Mouse (Mus musculus): Measurements from ENCODE around the gene Zfp526.

Gene Zfp526

DNA sequence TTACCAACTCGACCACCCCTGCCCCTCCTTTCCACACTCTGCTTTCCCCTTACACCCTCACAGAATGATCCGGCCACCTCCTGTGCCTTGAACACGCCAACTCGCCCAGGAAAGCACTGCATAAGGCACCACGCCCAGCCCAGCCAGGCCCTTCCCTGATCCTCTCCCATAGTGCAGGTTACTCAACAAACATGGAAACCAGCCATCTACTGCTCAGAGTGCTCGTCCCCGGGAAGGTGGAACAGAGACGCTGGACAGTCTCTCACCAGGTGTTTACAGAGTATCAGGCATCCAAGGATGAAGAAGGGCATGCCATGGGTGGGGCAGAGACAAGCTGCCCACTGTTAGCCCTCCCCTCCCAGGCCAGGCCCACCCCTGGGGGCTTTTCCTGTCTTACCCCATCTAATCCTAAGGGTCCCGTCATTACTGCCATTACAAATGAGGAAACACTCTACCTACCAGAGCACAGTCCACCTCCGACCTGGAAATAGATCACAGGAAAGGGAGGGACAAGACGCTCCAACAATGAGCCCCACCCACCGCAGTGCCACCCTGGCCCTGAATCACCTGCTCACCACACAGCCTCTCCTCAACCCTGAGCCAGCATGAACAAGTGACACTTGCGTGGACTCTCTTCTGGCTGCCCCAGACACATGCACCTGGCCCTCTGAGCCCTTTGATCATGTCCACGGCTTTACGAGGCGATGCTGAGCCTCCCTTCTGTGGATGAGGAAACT lies 15.0 kb upstream of the Zfp526 start:
- intact Hi-C loops (cut with DNase I) = no loop called here

DNA sequence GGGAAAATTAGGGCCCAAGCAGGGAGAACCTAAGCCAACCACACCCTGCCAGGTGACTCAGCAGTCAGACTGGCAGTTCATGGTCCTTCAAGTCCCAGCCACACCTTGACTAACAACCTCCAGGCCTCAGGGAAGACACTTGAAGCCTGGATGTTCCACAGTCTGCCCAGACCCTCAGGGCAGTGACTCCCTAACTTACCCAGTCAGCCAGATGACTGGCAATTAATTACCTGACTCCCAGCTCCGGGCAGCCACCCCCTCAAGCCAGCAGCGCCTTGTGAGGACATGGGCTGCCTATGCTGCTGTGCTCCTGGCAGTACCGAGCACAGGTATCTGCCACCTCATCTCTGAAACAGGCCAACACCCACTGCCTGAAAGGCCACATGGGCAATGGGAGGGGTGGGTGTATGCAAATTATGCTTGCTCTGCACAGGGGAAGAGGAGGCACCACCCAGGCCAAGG lies 12.0 kb upstream of the Zfp526 start:
- intact Hi-C loops (cut with DNase I) = no loop called here

DNA sequence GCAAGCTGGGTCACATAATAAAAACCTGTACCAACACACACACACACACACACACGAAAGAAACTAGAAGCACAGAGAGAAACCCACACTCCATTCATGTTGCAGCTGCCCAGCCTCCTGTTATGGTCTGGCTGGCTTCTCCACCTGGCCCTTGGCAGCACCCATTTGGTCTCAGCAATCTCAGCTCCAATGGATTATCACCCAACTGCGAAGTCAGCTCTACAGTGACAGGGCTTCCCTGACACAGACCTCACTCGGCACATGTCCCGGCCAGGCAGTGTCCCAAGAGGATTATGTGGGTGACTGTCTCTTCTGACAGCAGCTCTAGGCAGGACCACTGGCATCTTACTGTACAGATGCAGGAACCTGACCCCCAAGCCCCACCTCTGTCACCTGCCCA lies 10.7 kb upstream of the Zfp526 start:
- intact Hi-C loops (cut with DNase I) = no loop called here

DNA sequence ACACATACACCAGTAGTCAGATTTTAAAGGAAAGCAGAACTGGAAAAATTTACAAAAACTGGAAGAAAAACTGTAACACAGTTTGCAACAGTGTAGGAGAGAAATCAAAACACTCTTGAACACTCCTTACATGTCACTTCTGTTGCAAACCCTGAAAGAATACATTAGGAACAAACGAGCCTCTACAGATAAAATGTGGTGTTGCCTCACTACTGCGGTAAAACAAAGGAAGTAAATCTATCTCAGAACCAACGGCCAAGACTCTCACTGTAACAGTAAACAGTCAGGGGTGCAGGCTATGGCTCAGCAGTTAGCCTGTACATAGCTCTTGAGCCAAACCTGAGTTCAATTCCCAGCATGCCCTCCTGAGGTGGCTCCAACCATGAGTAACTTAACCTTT lies 8.1 kb upstream of the Zfp526 start:
- intact Hi-C loops (cut with DNase I) = no loop called here

DNA sequence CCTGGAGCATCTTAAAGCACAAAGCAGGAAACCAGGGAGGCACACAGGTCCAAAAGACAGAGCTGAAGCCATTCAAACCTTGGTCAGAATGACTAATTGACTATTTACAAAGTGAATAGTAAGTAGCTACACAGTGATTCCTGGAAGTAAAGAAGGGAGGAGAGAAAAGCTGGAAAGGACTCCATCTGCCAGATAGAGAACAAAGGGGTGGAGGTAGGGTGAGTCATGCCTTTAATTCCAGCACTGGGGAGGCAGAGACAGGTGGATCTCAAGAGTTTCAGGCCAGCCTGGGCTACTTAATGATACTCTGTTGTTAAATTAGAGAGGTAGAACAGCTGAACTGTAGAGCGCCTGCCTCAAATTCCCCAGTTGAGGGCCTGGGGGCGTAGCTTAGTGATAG lies 7.1 kb upstream of the Zfp526 start:
- intact Hi-C loops (cut with DNase I) = no loop called here

DNA sequence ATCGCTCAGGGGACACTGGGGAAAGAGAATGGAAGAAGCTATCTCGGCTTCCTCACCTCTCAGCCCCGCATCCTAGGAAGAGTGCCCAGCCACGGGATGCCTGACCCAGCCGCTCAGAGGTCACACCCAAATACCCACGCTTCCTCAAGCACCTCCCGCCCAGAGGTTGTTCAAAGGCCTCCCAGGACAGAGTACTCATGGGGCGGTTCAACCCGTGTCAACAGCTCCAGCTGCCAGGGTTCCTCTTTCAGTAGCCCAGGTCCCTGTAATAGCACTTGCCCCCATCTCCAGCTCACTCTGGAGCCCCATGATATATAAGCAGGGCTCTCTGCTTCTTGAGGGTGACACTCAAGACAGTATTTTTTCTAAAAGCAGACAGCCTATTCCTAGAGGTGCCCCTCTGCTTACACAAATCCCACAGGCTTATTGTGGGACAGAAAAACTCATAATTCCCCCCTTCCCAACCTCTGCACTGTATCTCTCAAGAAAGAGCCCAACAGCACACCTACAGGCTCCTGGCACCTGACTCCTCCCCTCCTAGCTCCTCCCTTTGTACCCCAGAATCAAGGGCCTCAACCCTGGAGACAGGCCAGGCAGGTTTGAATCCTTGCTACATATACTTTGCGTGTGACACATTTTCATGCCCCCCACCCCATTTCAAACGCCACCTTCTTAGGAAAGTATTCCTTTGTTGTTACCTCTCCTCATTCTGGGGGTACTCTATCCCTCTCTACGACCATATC lies 3.4 kb upstream of the Zfp526 start:
- intact Hi-C loops (cut with DNase I) = no loop called here

DNA sequence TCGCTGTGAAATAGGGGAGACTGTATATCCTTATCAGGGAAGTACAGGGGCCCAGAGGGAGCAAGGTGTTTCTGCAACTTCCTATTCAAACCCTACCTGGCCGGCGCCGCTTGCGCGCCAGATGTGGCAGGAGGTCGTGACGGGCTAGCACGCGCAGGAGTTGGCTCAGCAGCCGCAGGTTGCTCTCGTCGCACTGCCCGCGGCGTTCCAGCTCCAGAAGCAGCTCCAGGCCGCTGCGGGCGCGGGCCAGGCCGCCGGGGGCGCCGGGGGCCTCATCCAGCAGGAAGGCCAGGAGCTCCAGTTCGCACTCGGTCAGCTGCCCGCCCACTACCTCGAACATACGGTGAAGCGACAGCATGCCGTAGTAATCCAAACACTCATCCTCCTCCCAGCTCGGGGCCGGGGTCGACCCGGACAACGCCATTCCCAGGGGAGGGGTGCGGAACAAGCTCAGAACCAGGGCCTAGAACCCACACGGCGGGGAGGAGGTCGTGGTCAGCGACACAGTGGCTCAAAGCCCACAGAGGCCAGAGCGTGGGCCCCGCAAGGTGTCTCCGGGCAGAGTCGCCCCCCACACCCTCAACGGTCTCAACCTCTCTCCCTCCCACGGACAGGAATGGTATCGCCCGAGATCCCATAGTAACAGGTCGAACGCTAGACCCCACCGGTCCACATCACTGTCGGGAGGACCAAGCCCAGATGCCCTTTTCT lies 2.4 kb upstream of the Zfp526 start:
- intact Hi-C loops (cut with DNase I) = no loop called here

DNA sequence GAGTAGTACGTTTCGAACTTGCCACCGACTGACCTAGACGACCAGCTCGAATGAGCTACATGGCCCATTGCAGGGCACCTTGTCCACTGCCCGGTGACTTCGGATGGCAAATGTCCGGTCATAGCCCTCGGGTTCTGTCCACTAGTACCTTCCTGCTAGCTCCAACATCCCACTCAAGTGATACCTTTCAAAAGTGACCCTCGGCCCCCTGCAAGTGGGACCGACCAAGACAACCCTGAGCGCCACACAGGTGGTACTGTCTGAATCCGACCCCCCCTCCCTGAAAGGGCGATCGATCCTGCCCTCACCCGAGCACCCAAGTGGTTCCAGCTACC lies 1.8 kb upstream of the Zfp526 start:
- intact Hi-C loops (cut with DNase I) = no loop called here

DNA sequence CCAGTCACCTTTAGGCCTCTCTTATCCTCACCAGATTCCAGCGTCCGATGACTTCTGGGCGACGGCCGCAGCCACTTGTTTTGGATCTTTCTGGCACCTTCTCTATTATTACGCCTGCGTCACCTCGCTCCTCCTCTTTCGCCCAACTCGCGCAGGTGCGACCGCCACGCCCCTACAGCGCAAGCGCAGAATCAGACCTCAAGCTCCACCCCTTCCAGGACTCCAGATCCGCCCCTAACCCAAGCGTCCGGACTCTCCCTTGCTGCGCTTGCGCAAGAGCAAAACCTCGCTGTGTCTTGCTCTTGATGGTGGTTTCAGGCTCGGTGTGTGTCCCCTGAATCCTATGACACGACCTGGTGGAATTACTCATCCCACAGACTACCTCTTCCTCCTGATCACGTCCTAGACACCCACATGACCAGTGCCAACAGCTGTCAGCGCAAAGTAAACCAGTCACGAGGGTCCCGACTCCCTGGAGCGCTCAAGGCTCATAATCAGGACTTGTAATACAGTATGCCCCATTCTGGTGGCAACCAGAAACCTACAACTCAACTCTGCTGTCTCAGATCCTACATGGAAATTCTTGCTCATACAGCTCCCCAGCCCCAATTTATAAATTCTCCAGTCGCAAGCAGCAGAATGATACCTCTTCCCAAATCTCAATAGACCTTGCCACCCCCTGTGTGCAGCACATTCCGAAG lies 1.3 kb upstream of the Zfp526 start:
- intact Hi-C loops (cut with DNase I) = no loop called here

DNA sequence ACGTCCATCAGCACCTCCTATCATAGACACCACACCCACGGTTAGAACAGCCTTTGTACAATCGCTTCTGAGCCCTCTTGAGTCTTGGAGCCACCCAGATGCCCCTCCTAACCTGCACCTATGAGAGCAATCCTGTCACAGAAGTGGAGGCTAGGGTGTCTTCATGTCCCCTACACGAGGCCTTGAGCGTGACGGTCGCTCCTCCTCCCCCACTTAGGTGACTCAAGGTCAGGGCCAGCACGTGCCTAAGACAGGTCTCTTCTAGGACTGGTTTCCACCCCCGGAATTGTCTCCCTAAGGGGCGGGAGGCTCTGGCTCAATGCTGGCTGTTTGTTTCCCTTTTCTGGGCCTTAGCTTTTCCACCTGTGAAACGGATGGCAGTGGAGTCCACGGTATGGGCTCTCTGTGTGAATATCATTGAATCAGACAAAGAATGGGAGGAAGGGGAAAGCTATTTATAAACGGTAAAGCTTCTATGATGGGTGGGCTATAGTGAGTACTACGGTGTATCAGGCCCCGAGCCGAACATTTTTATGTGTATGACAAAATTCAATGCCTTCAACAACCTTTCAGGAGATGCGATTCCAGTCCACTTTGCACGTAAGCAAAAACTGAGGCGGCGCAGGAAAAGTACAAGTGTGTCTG lies 646 bp upstream of the Zfp526 start, which contains the start of gene Dedd2:
TSS of gene Dedd2 (minus strand) at position 159 of the 645 bp plus-strand sequence.
- intact Hi-C loops (cut with DNase I) = no loop called here

DNA sequence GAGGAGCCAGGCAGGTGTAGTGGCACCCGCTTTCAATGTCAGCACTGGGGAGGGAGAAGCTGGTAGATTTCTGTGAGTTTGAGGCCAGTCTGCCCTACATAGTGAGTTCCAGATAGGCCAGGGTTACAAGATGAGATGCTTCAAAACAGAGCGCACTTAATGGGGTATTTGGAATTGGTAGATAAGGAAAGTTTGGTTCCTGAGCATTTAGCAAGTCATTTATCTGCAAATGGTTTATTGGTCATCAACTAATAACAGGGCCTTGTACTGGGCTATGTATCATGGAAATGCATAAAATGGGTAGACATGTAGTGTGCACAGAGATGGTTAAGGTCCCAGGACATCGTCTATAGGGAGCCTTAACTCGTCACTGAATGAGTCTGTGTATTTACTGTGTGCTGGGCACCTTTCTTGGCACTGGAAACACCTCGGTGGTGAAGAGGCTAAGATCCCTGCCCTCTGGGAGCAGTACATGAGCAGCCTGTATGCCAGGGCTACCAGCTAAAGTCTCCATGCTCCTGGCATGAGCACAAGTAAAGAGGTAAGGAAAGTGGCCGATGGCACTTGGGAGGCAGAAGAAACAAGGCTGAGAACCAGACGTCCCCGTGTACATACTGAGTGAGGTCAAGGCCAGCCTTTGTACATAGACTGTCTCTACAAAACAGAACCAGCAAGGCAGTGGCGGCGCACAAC lies 1.2 kb downstream of the Zfp526 start:
- intact Hi-C loops (cut with DNase I) = no loop called here

DNA sequence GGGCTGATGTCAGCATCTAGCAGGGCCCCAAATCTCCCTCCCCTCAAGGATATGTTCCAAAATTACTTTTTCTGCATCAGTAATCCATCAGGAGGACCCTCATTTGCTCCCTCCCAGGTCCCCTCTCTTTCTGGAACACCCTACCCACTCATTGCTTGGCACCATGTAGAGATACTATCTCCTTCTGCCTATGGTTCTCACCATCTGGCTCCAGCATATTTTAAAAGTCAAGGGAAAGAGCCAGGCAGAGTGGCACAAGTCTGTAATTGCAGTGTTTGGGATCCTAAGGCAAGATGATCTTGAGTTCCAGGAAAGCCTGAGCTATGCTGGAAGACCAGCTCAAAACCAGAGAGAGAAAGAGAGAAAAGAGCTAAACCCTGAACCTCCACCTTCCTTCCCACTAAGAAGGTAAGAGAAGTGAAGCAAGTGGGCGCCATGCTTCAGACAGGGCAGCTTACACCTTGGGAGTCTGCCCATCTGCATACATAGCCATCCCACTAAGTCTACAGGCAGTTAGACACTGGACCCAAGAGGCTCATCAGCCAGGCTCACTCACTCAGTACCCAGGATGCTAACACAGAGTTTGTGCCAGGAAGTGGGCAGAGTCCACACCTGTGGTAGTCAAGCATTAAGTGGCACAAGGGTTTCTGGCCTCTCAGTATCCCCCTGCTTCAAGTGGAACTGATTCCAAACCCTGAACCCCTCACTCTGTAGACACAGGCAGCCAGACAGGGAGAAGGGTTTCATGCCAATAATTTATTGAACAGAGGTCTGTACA lies 6.5 kb downstream of the Zfp526 start:
- intact Hi-C loops (cut with DNase I) = no loop called here

DNA sequence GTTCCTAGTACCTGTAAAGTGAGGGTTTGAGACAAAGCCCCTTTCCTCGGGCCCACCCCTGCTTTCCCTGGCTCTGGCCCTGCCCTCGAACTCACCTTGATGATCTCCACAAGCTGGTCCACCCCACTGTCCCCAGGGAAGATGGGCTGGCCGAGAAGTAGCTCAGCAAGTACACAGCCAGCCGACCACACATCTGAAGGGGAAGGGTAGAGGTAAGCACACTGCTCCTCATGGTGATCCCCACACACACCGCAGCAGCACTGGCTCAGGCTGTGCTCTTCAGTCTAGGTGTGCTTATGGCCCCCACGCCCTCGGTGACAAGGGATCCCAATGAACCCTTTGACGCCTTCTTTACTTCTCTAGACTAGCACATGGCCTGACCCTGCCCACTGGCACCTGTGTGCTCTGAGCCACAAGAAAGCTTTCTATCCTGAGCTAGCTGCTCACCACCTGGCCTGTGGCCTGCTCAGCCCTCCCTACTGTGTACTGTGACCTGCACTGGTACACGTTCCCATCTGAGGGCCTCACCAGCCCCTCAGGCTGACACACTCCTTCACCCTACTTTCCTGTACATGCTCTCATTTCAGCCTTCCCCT lies 9.6 kb downstream of the Zfp526 start:
- intact Hi-C loops (cut with DNase I) = no loop called here

DNA sequence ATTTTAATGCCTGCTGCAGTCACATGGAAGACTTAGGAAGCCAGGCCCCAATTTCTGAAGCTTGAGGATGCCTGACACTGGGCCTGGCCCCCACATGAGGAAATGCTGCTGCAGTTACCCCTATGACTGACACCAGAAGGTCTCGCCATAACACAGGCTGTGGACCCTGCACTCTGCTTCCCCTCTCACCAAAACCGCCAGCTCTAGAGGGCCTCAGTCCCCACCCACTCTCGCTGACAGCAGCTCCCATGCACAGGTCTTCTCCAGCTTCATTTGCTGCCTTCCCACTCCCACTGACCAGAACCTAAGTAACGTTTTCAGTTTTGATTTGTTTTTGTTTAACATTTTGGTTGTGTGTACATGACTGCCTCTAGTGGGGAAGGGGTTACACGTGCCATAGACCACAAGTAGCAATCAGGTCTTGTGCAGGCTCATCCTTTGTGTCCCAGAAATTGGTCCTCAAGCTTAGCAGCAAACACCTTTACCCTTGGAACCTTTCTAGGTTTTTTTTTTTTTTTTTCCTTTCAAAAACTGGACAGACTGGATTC lies 10.9 kb downstream of the Zfp526 start:
- intact Hi-C loops (cut with DNase I) = no loop called here

DNA sequence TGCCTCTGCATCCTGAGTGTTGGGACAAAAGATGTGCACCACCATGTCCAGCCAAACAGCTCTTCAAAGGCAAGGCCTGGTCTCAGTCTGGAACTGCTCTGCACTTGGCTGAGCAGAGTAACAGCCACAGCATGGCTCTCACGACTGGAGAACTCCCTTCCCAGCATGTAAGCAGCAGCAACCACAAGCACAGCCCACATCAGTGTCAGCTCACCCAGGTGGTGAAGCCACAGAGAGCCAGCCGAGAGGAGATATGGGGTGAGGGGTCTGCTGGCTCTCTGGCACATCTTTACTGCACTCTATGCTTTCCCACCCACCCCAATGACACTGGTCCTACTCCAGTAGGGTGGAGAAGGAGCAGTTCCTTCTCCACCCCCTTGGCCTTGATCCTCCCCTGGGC lies 11.8 kb downstream of the Zfp526 start:
- intact Hi-C loops (cut with DNase I) = no loop called here

DNA sequence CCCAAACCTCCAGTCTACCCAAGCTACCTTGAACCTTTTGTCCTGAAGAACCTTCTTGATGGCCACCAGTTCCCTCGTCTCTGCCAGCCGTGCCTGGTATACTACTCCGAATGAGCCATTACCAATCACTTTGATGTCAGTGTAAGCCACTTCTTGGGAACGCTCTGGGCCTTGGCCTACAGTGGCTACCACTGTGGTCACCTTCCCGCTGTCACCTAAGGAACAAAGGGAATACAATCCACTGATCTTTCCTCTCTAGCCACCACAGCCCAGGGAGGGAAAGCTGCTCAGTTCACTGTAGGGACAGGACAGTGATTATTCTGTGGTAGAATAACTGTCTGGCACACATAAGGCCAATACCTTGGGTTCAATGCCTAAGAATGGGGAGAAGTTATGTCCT lies 14.3 kb downstream of the Zfp526 start:
- intact Hi-C loops (cut with DNase I) = no loop called here

DNA sequence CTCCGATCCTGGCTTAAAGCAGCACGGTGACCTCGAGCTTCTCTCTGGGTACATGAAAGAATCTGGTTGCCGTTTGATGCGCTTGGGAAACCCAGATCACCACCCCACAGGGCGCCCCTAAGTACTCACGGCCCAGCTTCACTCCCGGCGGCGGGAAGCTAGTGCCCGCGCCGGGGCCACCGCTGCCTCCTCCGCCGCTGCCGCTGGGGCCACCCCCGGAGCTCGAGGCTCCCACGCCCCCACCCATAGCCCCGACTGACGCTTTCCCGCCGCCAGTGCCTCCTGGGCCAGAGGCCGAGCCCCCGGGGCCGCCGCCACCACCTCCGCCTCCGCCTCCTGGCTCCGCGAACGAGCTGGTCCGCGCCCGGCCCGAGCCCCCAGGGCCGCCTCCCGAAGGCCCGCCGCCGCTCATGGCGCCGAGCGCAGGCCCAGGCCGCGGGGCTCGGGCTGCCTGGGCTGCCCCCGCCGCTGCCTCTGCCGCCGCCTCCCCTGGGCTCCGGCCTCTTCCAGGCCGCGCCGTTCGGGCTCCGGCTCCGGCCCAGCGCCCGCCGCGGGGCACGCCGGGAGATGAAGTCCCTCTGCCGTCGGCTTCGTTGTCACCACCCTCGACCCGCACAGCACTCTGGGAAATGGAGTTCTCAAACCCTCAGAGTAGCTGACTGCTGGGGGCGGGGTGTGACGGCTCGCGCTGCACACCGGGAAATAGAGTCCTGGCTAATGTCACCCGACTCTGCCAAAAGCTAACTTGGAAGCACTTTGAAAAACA lies 16.2 kb downstream of the Zfp526 start, which contains the start of gene Gsk3a:
TSS of gene Gsk3a (minus strand) at position 603 of the 766 bp plus-strand sequence.
- intact Hi-C loops (cut with DNase I) = no loop called here

DNA sequence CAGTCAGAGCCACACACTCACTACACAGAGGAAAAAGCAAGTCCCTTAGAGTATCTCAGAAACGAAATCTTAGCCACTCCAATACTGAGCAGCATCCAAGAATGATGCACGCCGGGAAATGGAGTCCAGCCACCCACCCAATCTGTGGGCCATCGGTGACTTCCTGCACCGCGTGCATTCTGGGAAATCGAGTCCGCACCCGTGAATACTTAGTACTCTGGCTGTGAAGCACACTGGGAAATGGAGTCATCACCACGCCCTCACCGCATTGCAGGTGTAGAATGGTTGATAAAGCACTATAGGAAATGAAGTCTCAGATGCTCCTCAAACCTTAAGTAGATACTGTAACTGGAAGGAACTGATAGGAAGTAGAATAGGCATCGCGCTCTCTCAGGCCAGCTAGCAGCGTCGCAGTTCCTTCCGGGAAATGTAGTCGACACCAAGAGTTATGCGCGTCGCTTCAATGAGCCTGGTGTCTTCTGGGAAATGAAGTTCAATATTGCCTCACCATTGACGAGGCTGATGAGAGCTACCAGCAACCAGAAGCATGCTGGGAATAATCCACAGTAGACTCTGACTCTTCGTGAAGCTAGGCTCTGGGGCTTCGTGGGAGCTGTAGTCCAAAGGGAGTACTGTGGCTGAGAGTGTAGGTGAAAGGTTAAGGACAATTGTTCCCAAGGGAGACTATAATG lies 16.9 kb downstream of the Zfp526 start:
- intact Hi-C loops (cut with DNase I) = no loop called here
